Mouse (Mus musculus) E14TG2a.4 (cell line): ENCODE results near the gene Spg7.
"Not testable (repeated sequence)": the region's sequence is repeated elsewhere in the genome, so short reads cannot be mapped to it uniquely, and the experiment has no call there.

Experiments
- CTCF ChIP-seq: conservative IDR thresholded peaks from 2 replicates; pipeline ENCODE4 v1.5.1; 2014; ENCODE audit warnings: low read length
- POU5F1 ChIP-seq: IDR thresholded peaks from 2 replicates; pipeline ENCODE4 v1.6.1; 2014; ENCODE audit warnings: low read length, borderline replicate concordance

DNA sequence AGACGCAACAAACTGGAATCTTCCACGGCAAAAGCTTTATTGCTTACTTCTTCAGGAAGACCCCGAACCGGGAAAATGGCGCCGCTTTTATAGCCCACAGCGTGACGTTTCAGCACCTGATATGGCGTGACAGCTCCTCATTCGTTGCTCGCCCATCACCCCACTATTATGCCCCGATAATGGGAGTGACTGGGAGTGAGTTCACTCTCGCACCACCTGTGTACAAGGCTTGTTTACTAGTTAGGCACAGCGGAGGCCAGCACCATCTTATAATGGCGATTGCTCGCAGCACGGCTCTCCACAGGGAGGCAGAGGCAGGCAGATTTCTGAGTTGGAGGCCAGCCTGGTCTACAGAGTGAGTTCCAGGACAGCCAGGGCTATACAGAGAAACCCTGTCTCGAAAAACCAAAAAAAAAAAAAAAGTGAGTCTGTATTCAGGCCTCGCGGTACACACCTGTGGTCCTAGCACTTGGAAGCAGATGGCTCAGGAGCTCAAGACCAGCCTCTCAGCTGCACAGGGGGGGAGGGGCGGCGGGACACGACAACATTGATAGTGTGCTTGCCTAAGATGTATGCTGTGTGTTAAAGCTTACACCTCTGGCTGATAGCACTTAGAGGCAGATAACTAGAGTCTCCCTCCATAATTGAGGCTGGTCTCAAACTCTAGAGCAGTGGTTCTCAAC, 17.9 kb upstream of the Spg7 start:
- TF ChIP-seq POU5F1, CTCF: not testable (repeated sequence)
